Mouse (Mus musculus) E14TG2a.4 (cell line): ENCODE results near the gene Zfp14.
A peak's percentile ranks its signal among the peaks of the same experiment; 100 is the strongest.

ENCODE experiments used
- H3K27me3 ChIP-seq: 2 replicates; pipeline ENCODE4 v1.6.1; 2014; ENCODE audit warnings: low read length, control low read depth; ENCODE audit not compliant: insufficient read depth
- H3K36me3 ChIP-seq: 2 replicates; pipeline ENCODE4 v1.6.1; 2014; ENCODE audit warnings: low read length, control low read depth; ENCODE audit not compliant: insufficient read depth
- H3K4me1 ChIP-seq: replicated peaks from 2 replicates; pipeline ENCODE4 v1.6.1; 2014; ENCODE audit warnings: low read depth, low read length, control low read depth
- H3K4me3 ChIP-seq: replicated peaks from 2 replicates; pipeline ENCODE4 v1.5.1; 2014; ENCODE audit warnings: mild to moderate bottlenecking, low read length
- H3K9me3 ChIP-seq: 2 replicates; pipeline ENCODE4 v1.6.1; 2014; ENCODE audit warnings: low read length, control low read depth
- CTCF ChIP-seq: conservative IDR thresholded peaks from 2 replicates; pipeline ENCODE4 v1.5.1; 2014; ENCODE audit warnings: low read length
- NANOG ChIP-seq: IDR thresholded peaks from 2 replicates; pipeline ENCODE4 v1.6.1; 2014; ENCODE audit warnings: borderline replicate concordance, low read length, mixed read lengths
- POU5F1 ChIP-seq: IDR thresholded peaks from 2 replicates; pipeline ENCODE4 v1.6.1; 2014; ENCODE audit warnings: low read length, borderline replicate concordance

Gene Zfp14

GRCm38 (mm10) chr7:30000601-30001000, 50.6 kb downstream of the Zfp14 start:
- peaks cover 24% of the 10 kb centered on the region for H3K4me1 ChIP-seq
- TF ChIP-seq POU5F1 (no peak), NANOG (no peak), CTCF (no peak)
- H3K4me3 ChIP-seq, result no peak overlapping the region
- no peaks in the 10 kb centered on the region for H3K9me3 ChIP-seq
- H3K36me3 ChIP-seq, result peaks cover 97% of the 10 kb centered on the region
- no peaks in the 10 kb centered on the region for H3K27me3 ChIP-seq

GRCm38 (mm10) chr7:29995134-29995533, 56.0 kb downstream of the Zfp14 start:
- no peak overlapping the region for H3K4me3 ChIP-seq
- H3K27me3 ChIP-seq, result no peaks in the 10 kb centered on the region
- TF ChIP-seq NANOG, result no peak
- no peak for TF ChIP-seq POU5F1
- no peak for TF ChIP-seq CTCF
- H3K36me3 ChIP-seq, result peaks cover 94% of the 10 kb centered on the region
- no peaks in the 10 kb centered on the region for H3K9me3 ChIP-seq
- H3K4me1 ChIP-seq, result peaks cover 65% of the 10 kb centered on the region

- Histone ChIP-seq H3K4me1 (peaks cover 75% of the 10 kb centered on the region), H3K4me3 (no peak overlapping the region), H3K27me3 (no peaks in the 10 kb centered on the region), H3K9me3 (no peaks in the 10 kb centered on the region), H3K36me3 (peaks cover 92% of the 10 kb centered on the region)
- TF ChIP-seq CTCF, result no peak
- no peak for TF ChIP-seq NANOG
- TF ChIP-seq POU5F1, result no peak
These were observed 57.8 kb downstream of the Zfp14 start for GRCm38 (mm10) chr7:29993340-29993739.

GRCm38 (mm10) chr7:29992698-29993097, 58.5 kb downstream of the Zfp14 start:
- TF ChIP-seq POU5F1 (no peak), CTCF (no peak), NANOG (no peak)
- no peaks in the 10 kb centered on the region for H3K9me3 ChIP-seq

GRCm38 (mm10) chr7:29989031-29989430, 62.1 kb downstream of the Zfp14 start:
- H3K4me1 ChIP-seq, result peaks cover 80% of the 10 kb centered on the region
- no peak for TF ChIP-seq POU5F1
- TF ChIP-seq CTCF, result no peak
- H3K36me3 ChIP-seq, result peaks cover 83% of the 10 kb centered on the region
- H3K4me3 ChIP-seq, result no peak overlapping the region
- H3K27me3 ChIP-seq, result no peaks in the 10 kb centered on the region
- H3K9me3 ChIP-seq, result no peaks in the 10 kb centered on the region

More at GRCm38 (mm10) chr7:29992698-29993097, 58.5 kb downstream of the Zfp14 start:
- Histone ChIP-seq H3K27me3 (no peaks in the 10 kb centered on the region), H3K36me3 (peaks cover 92% of the 10 kb centered on the region), H3K4me3 (no peak overlapping the region), H3K4me1 (peaks cover 74% of the 10 kb centered on the region)

GRCm38 (mm10) chr7:29987551-29987950, 63.6 kb downstream of the Zfp14 start:
- peak overlapping the region; percentile 14; the same call in 1 of the 2 replicates for H3K4me3 ChIP-seq
- no peak for TF ChIP-seq CTCF
- TF ChIP-seq NANOG, result no peak
- no peak for TF ChIP-seq POU5F1
- peaks cover 71% of the 10 kb centered on the region for H3K36me3 ChIP-seq
- no peaks in the 10 kb centered on the region for H3K9me3 ChIP-seq
- no peaks in the 10 kb centered on the region for H3K27me3 ChIP-seq
- H3K4me1 ChIP-seq, result peaks cover 71% of the 10 kb centered on the region
